Mouse (Mus musculus): ENCODE measurements around the gene Abca3. TPM values are rescaled to one million over a fixed set of nuclear protein-coding genes. Genes with fewer than 3 reads are reported as not detected.

Abca3 gene
- total RNA-seq (2021), result 10 to 100 TPM; 15.9 to 17.0 TPM
- long read RNA-seq, experiment 1, full-length matches to known transcripts, result 2 of 24 reads
- long read RNA-seq, experiment 1, partial matches to known transcripts, result 6 of 24 reads
- long read RNA-seq, experiment 1, other reads (novel, unspliced or antisense), result 16 of 24 reads
- long read RNA-seq, experiment 2, full-length matches to known transcripts, result 6 of 23 reads
- long read RNA-seq, experiment 2, partial matches to known transcripts, result 8 of 23 reads
- long read RNA-seq, experiment 2, other reads (novel, unspliced or antisense), result 9 of 23 reads

DNA sequence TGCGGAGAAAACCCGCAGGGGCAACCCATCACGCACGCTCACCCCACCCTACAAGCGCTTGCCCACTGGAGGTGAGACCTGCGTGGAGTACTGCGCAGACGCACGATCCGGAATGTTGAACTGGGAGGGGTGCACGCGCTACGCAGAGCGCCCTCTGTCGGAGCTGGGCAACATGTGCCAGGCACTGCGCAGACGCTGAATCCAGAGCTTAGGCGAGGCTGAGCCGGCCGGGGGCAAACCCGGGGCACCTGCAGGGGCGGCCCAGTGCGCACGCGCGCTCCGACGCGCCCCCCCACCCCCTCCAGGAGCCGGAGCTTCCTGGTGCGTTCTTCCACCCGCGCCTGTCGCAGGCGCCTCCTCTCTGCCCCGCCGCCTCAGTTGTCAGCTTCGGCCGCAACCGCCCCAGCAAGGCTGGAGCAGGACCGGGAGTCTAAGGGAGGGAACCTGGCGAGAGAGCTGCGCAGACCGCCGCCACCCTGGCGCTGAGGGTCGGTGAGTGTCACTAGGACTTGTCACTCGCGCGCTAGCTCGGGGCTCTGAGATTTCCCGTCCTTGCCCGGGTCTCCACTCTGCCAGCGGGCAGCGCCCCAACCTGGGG lies at the start of gene Abca3:
Gene Abca3 (plus strand): TSS at position 191 of the 598 bp plus-strand sequence.
- peak; percentile 86 to 90 for DNase-seq (ENCODE audit: low spot score in 2 of 2)

DNA sequence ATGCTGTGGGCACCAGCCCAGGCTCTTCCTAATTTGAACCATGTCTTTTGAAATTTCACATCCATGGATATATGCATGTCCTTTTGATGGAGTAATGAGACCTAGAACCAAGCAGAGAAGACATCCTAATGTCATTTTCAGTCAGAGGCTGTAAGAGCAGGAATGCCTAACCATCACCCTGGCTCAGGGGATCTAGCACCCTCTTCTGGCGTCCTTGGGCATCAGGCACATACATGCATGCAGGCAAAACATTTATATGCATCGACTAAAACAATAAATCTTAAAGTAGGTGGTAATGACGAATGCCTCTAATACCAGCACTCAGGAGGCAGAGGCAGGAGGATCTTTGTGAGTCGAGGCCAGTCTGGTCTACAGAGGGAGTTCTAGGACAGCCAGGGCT lies 44.2 kb upstream of the Abca3 start:
- no peak for DNase-seq (ENCODE audit: low spot score in 2 of 2)

DNA sequence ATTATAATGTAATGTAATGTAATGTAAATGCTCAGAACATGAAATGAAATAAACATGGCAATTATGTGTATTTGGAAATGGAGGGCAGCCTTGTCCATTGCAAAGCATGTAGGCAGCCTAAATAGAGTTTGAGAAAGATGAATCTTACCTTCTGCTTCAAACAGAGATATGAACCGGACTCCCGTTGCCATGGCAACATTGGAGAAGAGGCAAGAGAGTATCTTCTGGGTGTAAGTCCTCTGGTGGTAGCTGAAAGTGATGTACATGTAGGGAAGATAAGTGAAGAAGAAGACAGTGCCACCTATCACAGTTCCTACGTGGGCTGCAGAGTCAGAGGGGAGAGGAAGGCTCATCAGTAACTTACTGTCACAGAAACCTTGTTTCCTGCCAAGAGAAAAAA lies 30.9 kb upstream of the Abca3 start:
- no peak for DNase-seq (ENCODE audit: low spot score in 2 of 2)

DNA sequence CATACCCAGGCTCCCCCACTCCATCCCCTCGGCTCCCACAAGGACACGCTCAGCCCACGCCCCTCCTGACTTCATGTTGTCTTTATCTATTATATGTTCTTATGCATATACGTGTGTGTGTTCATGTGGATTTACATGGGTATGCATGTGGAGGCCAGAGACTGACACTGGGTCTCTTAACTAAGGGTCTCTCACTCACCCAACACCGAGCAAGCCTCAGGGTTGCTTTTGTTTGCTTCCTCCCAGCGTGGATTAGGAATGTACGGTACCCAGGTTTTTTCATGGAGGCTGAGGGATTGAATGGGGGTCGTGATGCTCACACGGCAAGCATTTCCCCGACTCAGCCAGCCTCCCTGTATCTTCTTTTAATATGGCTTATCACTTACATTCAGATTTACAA lies 26.7 kb upstream of the Abca3 start:
- no peak for DNase-seq (ENCODE audit: low spot score in 2 of 2)

DNA sequence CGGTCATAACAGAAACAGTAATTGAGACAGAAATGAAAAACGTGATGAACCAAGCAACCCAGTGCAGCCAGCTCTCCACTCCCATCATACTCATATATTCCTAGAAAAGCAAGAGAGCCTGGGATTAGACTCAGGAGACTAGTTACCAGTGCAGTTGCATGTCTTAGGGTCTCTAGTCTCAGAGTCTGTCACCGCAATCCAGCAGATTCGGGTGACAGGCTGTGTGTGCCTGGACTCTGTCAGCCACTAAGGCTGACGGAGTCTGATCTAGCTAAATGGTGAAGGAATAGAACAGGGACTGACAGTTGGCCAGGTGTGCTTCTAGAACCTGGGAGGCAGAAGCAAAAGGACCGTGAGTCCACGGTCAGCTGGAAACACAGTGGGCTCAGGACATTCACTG lies 24.1 kb upstream of the Abca3 start:
- DNase-seq (ENCODE audit: low spot score in 2 of 2), result no peak

DNA sequence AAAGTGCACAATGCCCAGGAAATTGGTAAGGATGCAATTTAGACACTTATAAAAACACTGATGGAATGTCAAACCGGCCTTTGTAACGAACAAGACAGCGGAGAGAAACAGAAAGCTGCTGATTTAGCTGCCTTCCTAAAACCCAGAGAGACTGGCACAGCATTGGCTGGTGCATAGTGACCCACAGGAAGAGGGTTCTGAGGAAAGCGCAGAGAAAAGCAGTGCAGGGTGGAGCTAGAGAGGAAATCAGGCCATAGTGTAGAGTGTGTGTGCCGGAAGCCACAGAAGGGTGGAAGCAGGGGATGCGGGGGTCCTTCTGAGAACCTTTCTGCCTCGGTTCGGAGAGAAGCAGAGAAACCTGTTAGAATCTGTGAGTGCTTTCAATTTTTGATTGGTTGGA lies 7.1 kb upstream of the Abca3 start:
- DNase-seq (ENCODE audit: low spot score in 2 of 2), result no peak

DNA sequence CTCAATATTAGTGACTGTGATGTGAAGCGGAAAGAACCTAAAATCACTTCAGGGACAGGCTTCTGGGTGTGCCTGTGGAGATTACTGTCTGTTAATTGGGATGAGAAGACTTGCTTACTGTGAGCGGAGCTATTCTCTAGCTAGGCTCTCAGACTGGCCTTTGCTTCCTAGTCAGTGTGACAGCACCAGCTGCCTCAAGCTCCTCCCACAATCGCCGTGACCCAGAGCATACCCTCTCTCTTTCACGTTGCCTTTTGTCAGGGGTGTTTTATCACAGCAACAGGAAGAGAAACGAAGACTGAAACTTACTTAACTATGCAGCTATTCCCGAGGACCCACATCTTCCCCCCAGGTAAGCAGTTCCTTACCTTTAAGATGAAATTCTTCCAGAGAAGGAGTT lies 4.9 kb upstream of the Abca3 start:
- DNase-seq (ENCODE audit: low spot score in 2 of 2), result no peak

DNA sequence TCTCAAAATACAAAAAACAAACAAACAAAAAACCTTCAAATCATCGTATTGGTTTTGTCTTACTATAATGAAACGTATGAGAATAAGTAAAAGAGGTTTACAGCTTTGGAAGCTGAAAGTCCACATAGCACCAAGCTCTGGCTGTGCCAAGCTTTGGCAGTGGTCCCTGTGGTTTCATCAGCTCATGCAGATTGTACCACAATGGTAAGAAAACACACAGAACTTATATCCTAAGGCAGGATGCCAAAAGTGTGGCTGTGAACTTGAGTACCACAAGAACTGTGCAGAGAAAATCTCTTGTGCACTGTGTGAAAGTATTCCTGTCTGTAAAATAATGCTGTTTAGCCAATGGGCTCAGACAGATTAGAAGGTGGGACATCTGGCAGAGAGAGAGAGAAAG lies 2.6 kb upstream of the Abca3 start:
- DNase-seq (ENCODE audit: low spot score in 2 of 2), result no peak

DNA sequence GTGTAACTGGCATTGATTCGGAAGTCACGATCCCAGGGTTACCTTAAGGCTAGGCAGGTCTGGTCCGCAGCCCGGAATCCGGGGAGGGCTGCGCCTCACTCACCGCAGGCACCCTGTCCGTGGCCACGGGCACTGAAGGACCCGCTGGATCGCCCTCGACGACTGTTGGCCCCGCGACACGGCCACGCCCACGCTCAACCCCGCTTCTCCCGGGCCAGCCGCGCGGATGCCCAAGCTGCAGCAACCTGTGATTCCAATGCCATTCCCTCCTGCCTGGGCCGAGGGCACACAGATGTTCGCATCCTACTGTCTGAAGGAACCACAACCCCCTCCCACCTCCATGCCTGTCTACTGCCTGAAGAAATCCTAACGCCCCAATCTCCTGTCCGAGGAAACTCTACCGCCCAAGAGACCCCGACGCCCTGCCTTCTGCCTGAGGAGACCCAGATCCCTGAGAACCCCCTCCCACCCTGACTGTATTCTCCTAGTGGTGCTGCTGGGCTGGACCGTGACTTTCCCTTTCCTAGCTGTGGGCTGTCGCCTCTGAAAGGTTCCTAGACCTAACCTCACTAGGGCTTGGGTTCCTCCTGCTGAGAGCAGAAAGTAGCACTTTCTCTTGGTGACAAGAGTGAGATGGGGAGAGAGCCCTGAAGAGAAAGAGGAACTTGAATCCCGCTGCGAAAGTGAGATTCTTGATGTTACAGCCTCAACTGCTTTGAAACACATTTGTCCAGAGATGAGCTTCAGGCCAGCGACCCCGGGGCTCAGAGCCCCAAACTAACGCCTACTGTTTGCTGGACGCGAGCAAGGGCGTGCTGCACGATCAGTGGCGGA lies 607 bp upstream of the Abca3 start, which contains the start of gene Abca17:
Gene Abca17 (minus strand): TSS at position 143 of the 834 bp plus-strand sequence.
- peak in 1 of 2 experiments; percentile 23 for DNase-seq (ENCODE audit: low spot score in 2 of 2)

DNA sequence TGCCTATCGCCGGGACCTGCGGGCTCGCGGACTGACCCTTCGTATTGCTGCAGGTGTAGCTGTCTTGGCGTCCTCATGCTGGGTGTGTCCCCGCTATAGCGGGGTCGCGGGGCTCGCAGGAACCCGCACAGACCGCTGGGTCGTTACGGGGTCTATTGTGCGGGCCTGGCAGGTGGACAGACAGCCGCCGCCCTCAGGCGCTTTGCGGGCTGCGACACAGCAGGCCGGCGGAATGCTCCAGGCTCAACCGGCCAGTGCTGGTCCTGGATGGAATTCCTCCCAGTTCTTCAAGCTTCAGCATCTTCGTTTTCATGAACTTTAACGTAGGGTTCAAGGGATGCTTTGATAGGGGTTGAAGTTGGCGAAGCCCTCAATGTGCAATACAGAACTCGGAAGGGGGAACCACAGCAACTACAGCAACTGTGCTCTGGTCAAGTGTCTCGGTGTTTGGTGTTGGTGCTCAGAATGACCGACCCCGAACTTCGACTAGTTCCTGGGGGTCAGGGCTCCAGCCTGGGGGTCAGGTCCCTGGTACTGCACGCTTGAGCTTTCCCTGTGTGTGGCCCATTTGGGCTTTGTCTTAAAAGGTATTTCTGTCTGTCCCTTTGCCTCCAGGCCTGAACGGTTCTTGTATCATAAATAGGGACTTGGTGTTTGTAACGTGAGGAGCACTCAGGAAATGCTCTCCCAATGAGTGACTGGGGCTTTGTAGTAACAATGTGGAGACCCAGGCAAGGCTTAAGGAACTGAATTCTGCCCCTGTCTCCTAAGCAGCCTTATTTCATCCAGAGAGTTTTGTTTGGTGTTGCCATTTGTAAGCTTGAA lies 832 bp downstream of the Abca3 start:
- DNase-seq (ENCODE audit: low spot score in 2 of 2), result no peak

DNA sequence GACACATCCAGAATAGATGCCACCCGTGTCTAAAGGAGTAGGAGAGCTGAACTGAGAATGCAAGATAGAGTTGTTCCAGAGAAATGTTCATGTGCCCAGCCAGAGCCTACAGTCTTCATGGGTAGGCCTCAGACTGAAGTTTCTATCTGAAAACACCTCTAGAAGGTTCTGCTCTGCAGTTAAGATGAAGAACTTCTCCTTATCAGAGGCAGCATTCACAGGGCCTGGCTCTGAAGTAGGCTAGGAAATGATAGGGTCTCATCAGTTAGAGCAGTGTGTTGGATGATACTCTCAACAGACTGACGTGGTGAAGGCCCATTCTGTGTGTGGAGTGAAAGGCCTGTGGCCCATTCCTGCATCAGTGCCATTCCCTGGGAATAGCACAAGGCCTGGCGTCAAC lies 2.2 kb downstream of the Abca3 start:
- DNase-seq (ENCODE audit: low spot score in 2 of 2), result no peak

DNA sequence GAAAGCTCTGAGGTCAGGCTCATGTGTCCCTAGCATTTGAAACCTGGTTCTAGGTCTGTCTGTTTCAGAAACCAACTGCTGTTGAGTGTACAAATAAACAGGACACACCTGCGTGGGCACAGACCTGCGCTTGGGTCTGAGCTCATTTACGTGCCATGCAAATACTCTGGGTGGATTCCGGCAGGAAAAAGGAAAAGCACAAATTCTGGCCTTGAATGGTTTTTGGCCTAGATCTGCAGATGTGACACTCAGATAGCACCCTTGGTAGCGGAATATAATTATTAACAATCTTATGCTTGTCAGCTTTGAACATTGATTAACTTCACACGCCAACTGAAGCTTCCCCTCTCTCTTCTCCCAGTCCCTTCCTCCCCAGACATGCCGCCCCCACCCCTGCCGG lies 3.5 kb downstream of the Abca3 start:
- no peak for DNase-seq (ENCODE audit: low spot score in 2 of 2)

DNA sequence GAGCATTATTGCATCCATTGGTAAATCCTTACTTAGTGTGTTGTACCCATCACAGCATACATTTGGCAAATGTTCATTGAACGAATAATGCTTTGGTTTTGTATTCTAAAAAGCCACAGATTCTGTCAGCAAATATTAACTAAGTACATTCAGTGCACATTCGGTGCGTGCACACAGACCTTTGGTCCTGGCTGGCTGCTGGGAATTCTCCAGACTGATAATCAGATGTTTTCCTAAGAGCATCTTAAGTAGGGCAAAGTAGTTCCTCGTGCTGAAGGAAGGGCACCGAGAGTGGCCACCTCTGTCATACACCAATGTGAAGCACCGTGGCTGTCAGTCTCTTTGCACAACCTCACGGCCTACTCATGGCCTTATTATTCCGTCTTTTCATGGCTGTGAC lies 7.3 kb downstream of the Abca3 start:
- no peak for DNase-seq (ENCODE audit: low spot score in 2 of 2)

DNA sequence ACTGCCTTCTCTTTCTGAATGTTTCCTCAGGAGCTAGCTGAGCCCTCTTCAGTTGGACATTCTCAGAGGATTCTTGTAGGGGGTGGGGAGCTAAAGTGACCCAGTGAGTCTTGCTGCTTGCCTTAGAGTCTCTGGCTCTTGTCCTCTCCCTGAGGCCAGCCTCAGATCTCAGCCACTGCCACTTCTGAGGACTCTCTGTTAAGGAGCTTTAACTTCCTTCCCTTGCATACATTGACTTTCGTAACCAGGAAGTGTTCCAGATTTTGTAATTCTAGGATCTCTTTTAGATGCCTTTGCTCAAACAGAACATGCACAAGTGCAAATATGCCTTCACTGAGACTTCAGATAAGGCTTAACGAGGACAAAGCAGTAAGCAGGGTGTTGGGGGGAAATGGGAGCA lies 8.2 kb downstream of the Abca3 start:
- DNase-seq (ENCODE audit: low spot score in 2 of 2), result no peak

DNA sequence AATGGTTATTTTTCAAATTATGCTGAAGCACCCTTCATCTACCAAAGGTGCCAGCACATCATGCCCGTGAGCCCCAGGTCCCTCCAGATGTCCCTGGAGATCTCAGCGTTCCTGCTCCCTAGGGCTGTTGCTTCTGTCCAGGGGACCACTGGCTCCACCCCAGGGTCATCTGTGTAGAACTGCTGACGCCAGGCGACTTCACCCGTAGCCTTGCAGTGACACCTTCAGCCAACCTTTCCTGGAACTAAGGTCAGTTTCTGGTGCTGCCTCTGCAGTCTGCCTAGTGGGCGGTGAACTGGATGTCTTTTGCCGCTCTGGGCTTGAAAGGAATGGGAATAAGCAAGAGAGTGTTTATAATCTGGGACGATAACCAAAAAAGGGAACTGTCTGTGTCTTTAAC lies 9.1 kb downstream of the Abca3 start:
- DNase-seq (ENCODE audit: low spot score in 2 of 2), result no peak

DNA sequence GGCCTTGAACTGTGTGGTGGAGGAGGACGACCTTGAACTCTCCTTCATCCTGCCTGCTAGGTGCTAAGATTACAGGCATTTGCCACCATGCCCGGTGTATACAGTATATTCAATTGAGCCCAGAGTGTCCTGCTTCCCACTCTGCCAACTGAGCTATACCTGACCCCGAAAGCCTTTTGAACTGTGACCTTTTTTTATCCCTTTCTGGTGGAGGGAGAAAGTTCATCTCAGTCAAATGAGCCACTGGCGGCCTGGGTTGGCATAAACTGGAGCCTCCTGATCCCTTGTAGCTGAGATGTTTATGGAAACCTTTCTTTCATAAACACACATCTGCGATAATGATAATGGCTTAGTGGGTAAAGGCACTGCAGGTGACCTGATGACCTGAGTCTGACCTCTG lies 9.5 kb downstream of the Abca3 start:
- DNase-seq (ENCODE audit: low spot score in 2 of 2), result no peak

DNA sequence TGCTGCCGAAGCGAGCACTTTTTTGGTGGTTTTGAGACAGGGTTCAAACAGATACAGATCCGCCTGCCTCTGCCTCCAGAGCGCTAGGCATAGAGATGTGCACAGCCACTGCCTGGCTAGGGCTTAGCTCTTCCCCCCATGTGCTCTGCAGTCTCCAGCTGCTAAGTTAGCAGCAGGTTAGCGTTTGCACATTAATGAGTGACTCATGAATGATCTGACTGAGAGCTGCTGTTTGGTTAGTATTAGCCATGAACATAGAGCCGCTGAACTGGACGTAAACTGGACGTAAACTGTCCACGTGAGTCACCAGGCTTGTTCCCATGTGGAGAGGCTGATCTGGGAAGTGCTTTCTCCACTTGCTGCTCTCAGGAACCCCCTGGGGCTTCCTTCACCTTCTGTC lies 10.8 kb downstream of the Abca3 start:
- DNase-seq (ENCODE audit: low spot score in 2 of 2), result no peak

DNA sequence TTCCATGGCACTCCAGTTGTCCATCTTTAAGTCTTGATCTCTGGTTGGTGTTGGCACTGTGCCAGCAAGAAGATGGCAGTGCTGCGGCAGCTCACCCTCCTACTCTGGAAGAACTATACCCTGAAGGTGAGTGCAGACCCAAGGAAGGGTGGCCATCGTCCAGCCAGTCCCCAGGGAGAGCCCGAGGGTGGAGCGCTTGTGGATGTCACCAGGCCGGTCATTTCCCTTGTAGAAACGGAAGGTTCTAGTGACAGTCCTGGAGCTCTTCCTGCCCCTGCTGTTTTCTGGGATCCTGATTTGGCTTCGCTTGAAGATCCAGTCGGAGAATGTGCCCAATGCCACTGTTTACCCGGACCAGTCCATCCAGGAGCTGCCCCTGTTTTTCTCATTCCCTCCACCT lies 12.7 kb downstream of the Abca3 start:
- no peak for DNase-seq (ENCODE audit: low spot score in 2 of 2)

DNA sequence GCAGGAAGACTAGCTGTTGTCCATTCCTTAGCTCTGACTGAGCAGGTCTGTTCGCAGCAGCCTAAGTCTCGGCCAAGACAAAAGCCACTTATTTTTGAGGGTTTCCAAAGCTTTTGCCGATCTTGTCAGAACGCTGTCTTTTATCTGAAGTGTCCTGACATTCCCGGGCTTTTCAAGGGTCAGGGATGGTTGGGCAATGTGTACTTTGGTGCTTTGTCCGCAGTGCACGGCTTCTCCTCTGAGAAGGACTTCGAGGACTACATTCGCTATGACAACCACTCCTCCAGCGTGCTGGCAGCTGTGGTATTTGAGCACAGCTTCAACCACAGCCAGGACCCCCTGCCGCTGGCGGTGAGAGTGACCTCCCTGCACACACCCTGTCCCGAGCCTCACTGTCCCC lies 14.1 kb downstream of the Abca3 start:
- DNase-seq (ENCODE audit: low spot score in 2 of 2), result no peak

DNA sequence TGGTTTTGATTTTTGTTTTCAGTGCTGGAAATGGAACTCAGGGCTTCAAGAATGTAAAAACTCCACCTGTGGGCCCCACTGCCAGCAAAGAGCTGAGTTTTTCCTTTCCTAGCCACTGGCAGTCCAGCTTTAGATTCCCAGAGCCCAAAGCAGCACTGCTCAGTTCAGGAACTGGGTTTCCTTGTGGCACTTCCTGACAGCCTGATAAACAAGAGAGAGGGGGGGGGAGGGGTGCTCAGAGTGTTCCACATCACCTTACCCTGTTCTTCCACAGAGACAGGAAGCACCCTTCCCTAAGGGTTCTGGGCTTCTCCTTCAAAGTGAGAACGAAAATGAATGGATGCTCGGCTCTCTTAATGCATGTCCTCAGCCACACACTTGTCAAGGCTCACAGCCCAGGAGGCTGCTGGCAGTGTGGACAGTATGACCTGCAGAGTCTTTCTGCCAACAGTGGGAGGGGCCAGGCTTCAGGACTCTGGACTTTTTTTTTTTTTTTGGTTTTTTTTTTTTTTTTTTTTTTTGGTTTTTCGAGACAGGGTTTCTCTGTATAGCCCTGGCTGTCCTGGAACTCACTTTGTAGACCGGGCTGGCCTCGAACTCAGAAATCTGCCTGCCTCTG lies 23.5 kb downstream of the Abca3 start:
- DNase-seq (ENCODE audit: low spot score in 2 of 2), result no peak

DNA sequence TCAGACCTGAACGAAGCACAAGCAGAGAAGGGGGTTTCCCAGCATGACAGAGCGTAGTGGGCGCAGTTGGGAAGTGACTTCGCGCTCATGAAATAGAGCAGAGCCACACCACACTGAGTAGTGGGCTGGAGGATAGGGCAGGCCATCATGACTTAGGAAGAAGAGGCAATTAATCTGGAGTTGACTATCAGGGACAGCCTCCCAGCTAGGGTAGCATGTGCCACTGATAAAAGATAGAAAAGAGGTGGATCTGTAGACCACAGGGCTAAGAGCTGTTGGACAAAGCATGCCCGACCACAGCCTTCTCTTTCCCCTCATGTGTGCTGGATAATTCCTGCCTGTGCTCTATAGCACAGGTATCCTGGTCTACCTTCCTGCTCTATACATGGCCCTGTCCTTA lies 24.1 kb downstream of the Abca3 start:
- no peak for DNase-seq (ENCODE audit: low spot score in 2 of 2)
